Mouse (Mus musculus): Measurements from ENCODE around the gene Os9. TPM values are rescaled to one million over a fixed set of nuclear protein-coding genes. Genes with fewer than 3 reads are reported as not detected.

Os9 gene
- polyA plus RNA-seq, 1 experiment from 2014 or later, result 48.0 TPM

GRCm38 (mm10) chr10:127049395-127050118 lies 71.4 kb downstream of the Os9 start:
- Histone ChIP-seq H3K4me2 (peak overlapping the region; percentile 51), H3K9ac (peak overlapping the region; percentile 50; the same call in 1 of the 2 replicates), H3K4me3 (peak overlapping the region; percentile 32), H3K4me1 (peaks cover 21% of the 10 kb centered on the region), H3K36me3 (peaks cover 12% of the 10 kb centered on the region), H3K9me3 (no peaks in the 10 kb centered on the region), H3K27ac (replicated peaks) (no peak overlapping the region), H3K27me3 (replicated peaks) (peaks cover 80% of the 10 kb centered on the region)
- WGBS, result 3% methylated on average over 29 of the region's 29 CpGs
- ATAC-seq (ENCODE audit: extremely low read depth, insufficient number of reproducible peaks, low FRiP score, low TSS enrichment), result no peak

- Histone ChIP-seq H3K36me3 (peaks cover 20% of the 10 kb centered on the region), H3K9ac (peak overlapping the region; percentile 50; the same call in 1 of the 2 replicates)
These were observed 72.1 kb downstream of the Os9 start for GRCm38 (mm10) chr10:127048608-127049394.

DNA sequence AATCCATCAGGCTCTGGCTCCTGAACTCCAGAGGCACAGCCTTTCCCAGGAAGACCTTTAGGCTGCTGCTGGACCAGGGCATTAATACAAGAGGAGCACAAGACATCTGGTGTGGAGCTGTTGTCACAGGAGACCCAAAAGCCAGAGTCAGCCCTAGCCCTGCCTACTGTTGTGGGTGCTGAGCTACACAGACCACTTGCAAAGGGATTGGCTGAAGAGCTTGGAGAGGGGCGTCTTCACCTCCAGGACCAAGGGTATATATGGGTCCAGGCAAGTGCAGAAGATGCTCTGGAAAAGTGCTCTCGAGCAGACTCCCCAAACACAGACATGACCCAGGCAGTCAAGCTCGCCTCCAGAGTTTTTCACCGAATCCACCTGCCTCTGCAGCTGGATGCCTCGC lies 73.0 kb downstream of the Os9 start, which contains the start of gene Cyp27b1:
Gene Cyp27b1 (plus strand): TSS at position 297 of the 400 bp plus-strand sequence.
- H3K36me3 ChIP-seq, result peaks cover 28% of the 10 kb centered on the region
- no peak for ATAC-seq (ENCODE audit: extremely low read depth, insufficient number of reproducible peaks, low FRiP score, low TSS enrichment)
- WGBS, result 25% methylated on average over 5 of the region's 5 CpGs
- H3K9me3 ChIP-seq, result no peaks in the 10 kb centered on the region
- H3K4me3 ChIP-seq, result peak within 1 kb of the TSS; percentile 32
- H3K27ac ChIP-seq (replicated peaks), result no peak within 1 kb of the TSS
- H3K4me1 ChIP-seq, result peaks cover 22% of the 10 kb centered on the region
- peak within 1 kb of the TSS; percentile 51 for H3K4me2 ChIP-seq
- H3K27me3 ChIP-seq (replicated peaks), result peaks cover 65% of the 10 kb centered on the region
- peak within 1 kb of the TSS; percentile 50; the same call in 1 of the 2 replicates for H3K9ac ChIP-seq

More at GRCm38 (mm10) chr10:127048608-127049394, 72.1 kb downstream of the Os9 start:
- H3K27me3 ChIP-seq (replicated peaks), result peaks cover 73% of the 10 kb centered on the region
- H3K27ac ChIP-seq (replicated peaks), result no peak overlapping the region
- peaks cover 21% of the 10 kb centered on the region for H3K4me1 ChIP-seq
- no peaks in the 10 kb centered on the region for H3K9me3 ChIP-seq
- peak overlapping the region; percentile 32 for H3K4me3 ChIP-seq
- 5% methylated on average over 35 of the region's 35 CpGs for WGBS
- ATAC-seq (ENCODE audit: extremely low read depth, insufficient number of reproducible peaks, low FRiP score, low TSS enrichment), result no peak
- peak overlapping the region; percentile 51 for H3K4me2 ChIP-seq

Other genes starting within 250 kb of the Os9 start
- gene Atp23, start 219.8 kb downstream of the Os9 start, polyA plus RNA-seq (2015; fragmentation: Nextera tagmentation; extraction: Ambion mirVana), result 6.4 and 8.6 TPM in 2 replicates
- 37.1 and 39.6 TPM in 2 replicates for gene Ctdsp2, start 142.4 kb downstream of the Os9 start, polyA plus RNA-seq (2015; fragmentation: Nextera tagmentation; extraction: Ambion mirVana)
- gene Avil, start 120.4 kb downstream of the Os9 start, polyA plus RNA-seq (2015; fragmentation: Nextera tagmentation; extraction: Ambion mirVana), result 0.17 and 0.21 TPM in 2 replicates
- gene Tsfm, start 90.3 kb downstream of the Os9 start, polyA plus RNA-seq (2015; fragmentation: Nextera tagmentation; extraction: Ambion mirVana), result 86.6 and 92.5 TPM in 2 replicates
- 36.3 and 41.7 TPM in 2 replicates for gene Mettl1, start 79.7 kb downstream of the Os9 start, polyA plus RNA-seq (2015; fragmentation: Nextera tagmentation; extraction: Ambion mirVana)
- gene Eef1akmt3, start 79.6 kb downstream of the Os9 start, polyA plus RNA-seq (2015; fragmentation: Nextera tagmentation; extraction: Ambion mirVana), result 0.33 and 0.34 TPM in 2 replicates
- gene Cyp27b1, start 72.9 kb downstream of the Os9 start, polyA plus RNA-seq (2015; fragmentation: Nextera tagmentation; extraction: Ambion mirVana), result 0.10 and 0.21 TPM in 2 replicates
- gene March9, start 60.9 kb downstream of the Os9 start, polyA plus RNA-seq (2015; fragmentation: Nextera tagmentation; extraction: Ambion mirVana), result 0.12 and 0.18 TPM in 2 replicates
- gene Cdk4, start 57.6 kb downstream of the Os9 start, polyA plus RNA-seq (2015; fragmentation: Nextera tagmentation; extraction: Ambion mirVana), result 1,002 and 1,117 TPM in 2 replicates
- gene Tspan31, start 50.9 kb downstream of the Os9 start, polyA plus RNA-seq (2015; fragmentation: Nextera tagmentation; extraction: Ambion mirVana), result 110 and 114 TPM in 2 replicates
- gene Agap2, start 45.8 kb downstream of the Os9 start, polyA plus RNA-seq (2015; fragmentation: Nextera tagmentation; extraction: Ambion mirVana), result not detected in 2 replicates
- gene B4galnt1, start 44.1 kb upstream of the Os9 start, polyA plus RNA-seq (2015; fragmentation: Nextera tagmentation; extraction: Ambion mirVana), result 1.2 and 1.7 TPM in 2 replicates
- 18.0 and 21.5 TPM in 2 replicates for gene Slc26a10, start 59.5 kb upstream of the Os9 start, polyA plus RNA-seq (2015; fragmentation: Nextera tagmentation; extraction: Ambion mirVana)
- 21.4 and 21.6 TPM in 2 replicates for gene Arhgef25, start 69.0 kb upstream of the Os9 start, polyA plus RNA-seq (2015; fragmentation: Nextera tagmentation; extraction: Ambion mirVana)
- 65.2 and 67.7 TPM in 2 replicates for gene Dtx3, start 74.6 kb upstream of the Os9 start, polyA plus RNA-seq (2015; fragmentation: Nextera tagmentation; extraction: Ambion mirVana)
- gene Pip4k2c, start 90.5 kb upstream of the Os9 start, polyA plus RNA-seq (2015; fragmentation: Nextera tagmentation; extraction: Ambion mirVana), result 23.2 and 23.8 TPM in 2 replicates
- 0.32 and 0.63 TPM in 2 replicates for gene Kif5a, start 142.2 kb upstream of the Os9 start, polyA plus RNA-seq (2015; fragmentation: Nextera tagmentation; extraction: Ambion mirVana)
- gene Dctn2, start 145.2 kb upstream of the Os9 start, polyA plus RNA-seq (2015; fragmentation: Nextera tagmentation; extraction: Ambion mirVana), result 133 and 136 TPM in 2 replicates
- 12.6 and 12.7 TPM in 2 replicates for gene Mbd6, start 167.9 kb upstream of the Os9 start, polyA plus RNA-seq (2015; fragmentation: Nextera tagmentation; extraction: Ambion mirVana)
- gene Mars, start 190.7 kb upstream of the Os9 start, polyA plus RNA-seq (2015; fragmentation: Nextera tagmentation; extraction: Ambion mirVana), result 84.0 and 86.4 TPM in 2 replicates
- 1.7 and 1.9 TPM in 2 replicates for gene Arhgap9, start 200.8 kb upstream of the Os9 start, polyA plus RNA-seq (2015; fragmentation: Nextera tagmentation; extraction: Ambion mirVana)
- 0.93 and 1.4 TPM in 2 replicates for gene Gli1, start 220.8 kb upstream of the Os9 start, polyA plus RNA-seq (2015; fragmentation: Nextera tagmentation; extraction: Ambion mirVana)
- 0.06 TPM in 1 of 2 replicates, not detected in the other for gene Inhbe, start 233.3 kb upstream of the Os9 start, polyA plus RNA-seq (2015; fragmentation: Nextera tagmentation; extraction: Ambion mirVana)
- not detected in 2 replicates for gene Inhbc, start 249.3 kb upstream of the Os9 start, polyA plus RNA-seq (2015; fragmentation: Nextera tagmentation; extraction: Ambion mirVana)